Mouse (Mus musculus) small intestine, adult 2 months (tissue): ENCODE results near the gene Col27a1. TPM values are rescaled to one million over a fixed set of nuclear protein-coding genes. Genes with fewer than 3 reads are reported as not detected.

ENCODE experiments used
- H3K27ac ChIP-seq: fragments of 200-500 bp; 2 replicates; pipeline ENCODE4 v1.5.1; 2012; ENCODE audit warnings: low read depth, low read length, control low read depth, inconsistent platforms; ENCODE audit not compliant: insufficient read depth
- H3K27me3 ChIP-seq: fragments of 200-500 bp; 2 replicates; pipeline ENCODE4 v1.6.1; 2012; ENCODE audit warnings: mild to moderate bottlenecking, moderate library complexity, low read length, inconsistent platforms; ENCODE audit not compliant: control insufficient read depth, insufficient read depth
- H3K36me3 ChIP-seq: fragments of 200-500 bp; 2 replicates; pipeline ENCODE4 v1.6.1; 2012; ENCODE audit warnings: mild to moderate bottlenecking, low read length, control low read depth, inconsistent platforms; ENCODE audit not compliant: control insufficient read depth, insufficient read depth
- H3K4me1 ChIP-seq: fragments of 200-500 bp; 2 replicates; pipeline ENCODE4 v1.6.1; 2012; ENCODE audit warnings: low read length, inconsistent platforms, mixed read lengths; ENCODE audit not compliant: control insufficient read depth, insufficient read depth, insufficient read length
- H3K4me3 ChIP-seq: fragments of 200-500 bp; 2 replicates; pipeline ENCODE4 v1.5.1; 2012; ENCODE audit warnings: low read depth, mild to moderate bottlenecking, control low read depth, inconsistent platforms, low read length, moderate library complexity
- CTCF ChIP-seq: fragments of 200-500 bp; IDR thresholded peaks from 2 replicates; pipeline ENCODE4 v1.5.1; 2012; ENCODE audit warnings: low read depth, mild to moderate bottlenecking, control low read depth, inconsistent platforms, low read length, moderate library complexity, mixed read lengths; ENCODE audit not compliant: insufficient replicate concordance, insufficient read length; ENCODE audit errors: extremely low read depth
- POLR2A ChIP-seq: fragments of 200-500 bp; IDR thresholded peaks from 2 replicates; pipeline ENCODE4 v1.6.1; 2012; ENCODE audit warnings: low read depth, mild to moderate bottlenecking, control low read depth, inconsistent platforms, low read length, moderate library complexity
- WGBS: fragments of 180-500 bp; shearing (Covaris S2); methylation state at CpG from one replicate; pipeline ENCODE4 v1.1.7; 2018; 5-methylcytosine and 5-hydroxymethylcytosine counted together
- polyA plus RNA-seq: library from polyadenylated mRNA; depleted of rRNA; stranded (reverse); fragments of >200 nt; gene quantifications from 2 replicates; pipeline ENCODE4 v1.2.3, GENCODE M21; 2012; rRNA removed

The Col27a1 gene
- 5.4 and 6.3 TPM in 2 replicates for polyA plus RNA-seq

- 1% methylated on average over 61 of the region's 61 CpGs for WGBS
- H3K4me3 ChIP-seq, result peak within 1 kb of the TSS; percentile 38
- peaks cover 28% of the 10 kb centered on the region for H3K27me3 ChIP-seq
- TF ChIP-seq POLR2A (no peak), CTCF (no peak)
- H3K4me1 ChIP-seq, result no peaks in the 10 kb centered on the region
- no peaks in the 10 kb centered on the region for H3K36me3 ChIP-seq
- no peak within 1 kb of the TSS for H3K27ac ChIP-seq
Observed at GRCm38 (mm10) chr4:63213907-63214621, at the start of gene Col27a1. TSS of gene Col27a1 (plus strand) at chr4:63214004.

- WGBS, result 68% methylated on average over 4 of the region's 4 CpGs
- H3K27ac ChIP-seq, result no peak overlapping the region
- TF ChIP-seq CTCF (no peak), POLR2A (no peak)
Observed at GRCm38 (mm10) chr4:63165636-63166035, 48.2 kb upstream of the Col27a1 start.

GRCm38 (mm10) chr4:63166323-63166722, 47.5 kb upstream of the Col27a1 start:
- 36% methylated on average over 5 of the region's 5 CpGs for WGBS
- TF ChIP-seq CTCF (no peak), POLR2A (no peak)
- H3K4me1 ChIP-seq, result no peaks in the 10 kb centered on the region; the same call in 1 of the 2 replicates
- H3K4me3 ChIP-seq, result no peak overlapping the region
- H3K36me3 ChIP-seq, result no peaks in the 10 kb centered on the region
- 0 out of 2 replicates have a peak, but pooled peaks cover 3% of the 10 kb centered on the region for H3K27me3 ChIP-seq
- H3K27ac ChIP-seq, result no peak overlapping the region

More at GRCm38 (mm10) chr4:63165636-63166035, 48.2 kb upstream of the Col27a1 start:
- Histone ChIP-seq H3K4me1 (no peaks in the 10 kb centered on the region; the same call in 1 of the 2 replicates), H3K4me3 (no peak overlapping the region), H3K27me3 (no peaks in the 10 kb centered on the region), H3K36me3 (no peaks in the 10 kb centered on the region)

GRCm38 (mm10) chr4:63170061-63170460, 43.7 kb upstream of the Col27a1 start:
- WGBS, result 77% methylated on average over 4 of the region's 4 CpGs
- Histone ChIP-seq H3K4me3 (no peak overlapping the region), H3K27ac (no peak overlapping the region), H3K27me3 (0 out of 2 replicates have a peak, but pooled peaks cover 3% of the 10 kb centered on the region), H3K36me3 (no peaks in the 10 kb centered on the region), H3K4me1 (no peaks in the 10 kb centered on the region; the same call in 1 of the 2 replicates)
- no peak for TF ChIP-seq CTCF
- no peak for TF ChIP-seq POLR2A

- Histone ChIP-seq H3K4me3 (peak overlapping the region; percentile 29), H3K27ac (no peak overlapping the region), H3K27me3 (0 out of 2 replicates have a peak, but pooled peaks cover 3% of the 10 kb centered on the region), H3K4me1 (no peaks in the 10 kb centered on the region; the same call in 1 of the 2 replicates), H3K36me3 (no peaks in the 10 kb centered on the region)
- TF ChIP-seq CTCF (no peak), POLR2A (no peak)
- WGBS, result 16% methylated on average over 24 of the region's 24 CpGs
Observed at GRCm38 (mm10) chr4:63171122-63171521, 42.7 kb upstream of the Col27a1 start.

- no peak within 1 kb of the TSS for H3K27ac ChIP-seq
- H3K27me3 ChIP-seq, result 0 out of 2 replicates have a peak, but pooled peaks cover 3% of the 10 kb centered on the region
- peak within 1 kb of the TSS; percentile 29 for H3K4me3 ChIP-seq
- H3K4me1 ChIP-seq, result no peaks in the 10 kb centered on the region; the same call in 1 of the 2 replicates
- no peaks in the 10 kb centered on the region for H3K36me3 ChIP-seq
- 17% methylated on average over 4 of the region's 4 CpGs for WGBS
- TF ChIP-seq POLR2A, result no peak
- no peak for TF ChIP-seq CTCF
Observed at GRCm38 (mm10) chr4:63171969-63172685, 41.7 kb upstream of the Col27a1 start, which contains the start of gene Kif12. TSS of gene Kif12 (minus strand) at chr4:63172131.

- Histone ChIP-seq H3K36me3 (no peaks in the 10 kb centered on the region), H3K27me3 (no peaks in the 10 kb centered on the region), H3K4me1 (no peaks in the 10 kb centered on the region; the same call in 1 of the 2 replicates), H3K27ac (no peak overlapping the region), H3K4me3 (no peak overlapping the region)
- TF ChIP-seq POLR2A (no peak), CTCF (peak; percentile 52; the same call in 1 of the 2 replicates)
- 6% methylated on average over 5 of the region's 5 CpGs for WGBS
Observed at GRCm38 (mm10) chr4:63181556-63181955, 32.2 kb upstream of the Col27a1 start.
